Comparison of ENCODE assay signal across 8 mouse cellular contexts in the genomic region with DNA sequence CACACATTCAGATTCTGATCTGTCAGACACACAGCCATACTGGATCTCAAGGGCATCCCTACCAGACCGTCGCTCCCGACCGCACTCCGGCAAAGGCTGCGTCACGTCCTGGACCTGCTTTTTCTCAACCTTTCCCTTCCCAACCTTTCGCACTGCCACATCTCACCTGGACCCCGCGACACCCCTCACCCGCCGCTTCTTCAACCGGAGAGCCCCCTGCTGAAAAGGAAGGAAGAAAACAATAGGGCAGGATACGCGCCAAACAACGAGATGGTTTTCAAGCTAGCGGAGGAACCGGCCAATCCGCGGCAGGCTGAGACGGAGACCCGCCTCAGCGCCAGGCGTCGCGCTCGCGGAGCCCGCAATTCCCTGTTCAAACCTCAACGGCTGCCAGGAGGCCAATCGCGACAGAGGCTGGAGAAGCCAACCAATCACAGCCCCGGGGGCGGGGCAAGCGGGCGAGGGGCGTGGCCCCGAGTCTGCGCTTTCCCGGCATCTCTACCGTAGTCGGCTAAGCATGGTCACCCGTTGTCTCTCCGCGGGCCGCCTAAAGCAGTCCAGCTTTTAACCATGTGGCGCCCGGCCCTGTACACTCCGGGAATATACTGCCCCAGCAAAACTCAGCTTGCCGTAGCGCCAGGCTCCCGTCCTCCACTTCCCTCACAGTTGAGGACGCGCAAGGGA. TPM values are rescaled to one million over a fixed set of nuclear protein-coding genes. Genes with fewer than 3 reads are reported as not detected.
DNase-seq lines count a peak whose midpoint lies in the region; ATAC-seq lines count a peak whose summit lies in the region.

A gene (minus strand): TSS at position 370 of the 684 bp plus-strand sequence.
A gene (plus strand): TSS at position 470 of the 684 bp plus-strand sequence.

- ATAC-seq in megakaryocyte progenitor cell, adult 5-6 weeks (replicated peaks; ENCODE audit: poor library complexity) = peak; percentile 89

- DNase-seq in adipocyte (ENCODE audit: low spot score) = peak; percentile 100
- peak; percentile 98 for DNase-seq in embryo, embryonic 10 days (ENCODE audit: low spot score)
- DNase-seq in gastrocnemius, postnatal 10 days = peak; percentile 98
- DNase-seq in induced T-regulatory cell, adult 2 months (ENCODE audit: low read depth) = peak; percentile 99
- DNase-seq in left cerebral cortex, adult 9 months (ENCODE audit: low spot score in 2 of 2) = peak; percentile 91 to 97
- DNase-seq in right cerebral cortex, postnatal 14 days = peak; percentile 98
- DNase-seq in urinary bladder, postnatal 36 days (ENCODE audit: low spot score in 2 of 2) = peak; percentile 93 to 96

RNA-seq across cellular contexts. Expression of the first gene that starts in this region (rescaled TPM):
- 10 to 100 TPM; 28.3 to 41.5 TPM for total RNA-seq in gastrocnemius, postnatal 10 days (2021)
- 205 and 228 TPM in 2 replicates for total RNA-seq in megakaryocyte progenitor cell, adult 5-6 weeks (2015)
- total RNA-seq in megakaryocyte progenitor cell, adult 5-6 weeks (2017) = 207 and 256 TPM in 2 replicates

RNA-seq across cellular contexts. Expression of the second gene that starts in this region (rescaled TPM):
- total RNA-seq in gastrocnemius, postnatal 10 days (2021) = 100 to 1,000 TPM; 212 to 236 TPM
- 144 and 171 TPM in 2 replicates for total RNA-seq in megakaryocyte progenitor cell, adult 5-6 weeks (2015)
- total RNA-seq in megakaryocyte progenitor cell, adult 5-6 weeks (2017) = 128 and 156 TPM in 2 replicates

Comparison
In these comparisons a context has a peak if more than half of its experiments do, and no peak if none do; other contexts are left out.
1. Peak in every context shown above with its lines: DNase-seq and ATAC-seq.
2. RNA of the first gene that starts in this region (total RNA-seq): 205 to 256 TPM in megakaryocyte progenitor cell, adult 5-6 weeks; 28.3 to 41.5 TPM in gastrocnemius, postnatal 10 days; every median in the first group is over 4 times any median in the second.